Mouse (Mus musculus) kidney, embryonic 16.5 days (tissue): ENCODE data around the gene Glud1. TPM values are rescaled to one million over a fixed set of nuclear protein-coding genes. Genes with fewer than 3 reads are reported as not detected.

Experiments used
- ATAC-seq: fragments of 200-750 bp; cut with Nextera tagmentation; 2 replicates; pipeline ENCODE4 v1.8.0; 2017; ENCODE audit warnings: moderate TSS enrichment; ENCODE audit not compliant: low FRiP score, low TSS enrichment
- H3K27ac ChIP-seq: fragments of 300-500 bp; sonication (generic); 2 replicates; pipeline ENCODE4 v1.5.1; 2014; ENCODE audit warnings: low read length
- H3K27me3 ChIP-seq: fragments of 300-500 bp; sonication (generic); 2 replicates; pipeline ENCODE4 v1.6.1; 2014; ENCODE audit warnings: low read length, control low read depth, mixed read lengths; ENCODE audit not compliant: insufficient read depth
- H3K36me3 ChIP-seq: fragments of 300-500 bp; sonication (generic); 2 replicates; pipeline ENCODE4 v1.6.1; 2014; ENCODE audit warnings: low read length, control low read depth, mixed read lengths; ENCODE audit not compliant: insufficient read depth
- H3K4me1 ChIP-seq: fragments of 300-500 bp; sonication (generic); 2 replicates; pipeline ENCODE4 v1.6.1; 2014; ENCODE audit warnings: low read length, control low read depth, mixed read lengths; ENCODE audit not compliant: insufficient read depth
- H3K4me2 ChIP-seq: fragments of 300-500 bp; sonication (generic); replicated peaks from 2 replicates; pipeline ENCODE4 v1.6.1; 2014; ENCODE audit warnings: low read depth, low read length
- H3K4me3 ChIP-seq: fragments of 300-500 bp; sonication (generic); 2 replicates; pipeline ENCODE4 v1.5.1; 2014; ENCODE audit warnings: mild to moderate bottlenecking, low read length
- H3K9ac ChIP-seq: fragments of 300-500 bp; sonication (generic); replicated peaks from 2 replicates; pipeline ENCODE4 v1.6.1; 2014; ENCODE audit warnings: low read length
- H3K9me3 ChIP-seq: fragments of 300-500 bp; sonication (generic); 2 replicates; pipeline ENCODE4 v1.6.1; 2016; ENCODE audit warnings: low read length, control low read depth
- WGBS: fragments of 180-500 bp; shearing (Covaris S2); extraction: QIAGEN DNeasy Blood & Tissue Kit; methylation state at CpG from one replicate; pipeline ENCODE4 v1.1.7; 2014; 5-methylcytosine and 5-hydroxymethylcytosine counted together
- polyA plus RNA-seq: library from polyadenylated mRNA; unstranded; fragments of >200 nt; fragmentation: Nextera tagmentation; extraction: Ambion mirVana; gene quantifications from 2 replicates; pipeline ENCODE4 v1.2.1, GENCODE M21; 2015

Glud1 gene
- polyA plus RNA-seq, 1 experiment from 2014 or later = 116 TPM

DNA sequence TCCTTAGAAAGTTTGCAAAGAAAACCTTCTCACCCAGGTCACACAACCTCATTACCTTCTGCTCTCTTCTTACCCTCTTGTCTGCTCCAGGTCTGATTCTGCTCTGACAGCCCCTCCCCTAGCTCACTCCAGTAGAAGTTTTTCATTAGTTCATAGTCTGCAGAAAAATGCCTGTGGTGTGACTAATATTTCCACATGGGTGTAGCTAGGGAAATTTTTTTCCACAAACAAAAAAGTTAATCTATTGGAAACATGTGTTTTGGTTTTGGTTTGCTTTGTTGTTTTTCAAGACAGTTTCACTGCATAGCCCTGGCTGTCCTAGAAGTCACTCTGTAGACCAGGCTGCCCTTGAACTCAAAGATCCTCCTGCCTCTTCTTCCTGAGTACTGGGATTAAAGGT is 7.6 kb downstream of the Glud1 start:
- H3K4me2 ChIP-seq = no peak overlapping the region
- H3K27ac ChIP-seq = no peak overlapping the region
- no peak for ATAC-seq
- H3K9ac ChIP-seq = no peak overlapping the region
- H3K4me3 ChIP-seq = no peak overlapping the region
- no peaks in the 10 kb centered on the region for H3K27me3 ChIP-seq
- H3K4me1 ChIP-seq = peaks cover 19% of the 10 kb centered on the region
- H3K36me3 ChIP-seq = peaks cover 30% of the 10 kb centered on the region
- no peaks in the 10 kb centered on the region for H3K9me3 ChIP-seq

DNA sequence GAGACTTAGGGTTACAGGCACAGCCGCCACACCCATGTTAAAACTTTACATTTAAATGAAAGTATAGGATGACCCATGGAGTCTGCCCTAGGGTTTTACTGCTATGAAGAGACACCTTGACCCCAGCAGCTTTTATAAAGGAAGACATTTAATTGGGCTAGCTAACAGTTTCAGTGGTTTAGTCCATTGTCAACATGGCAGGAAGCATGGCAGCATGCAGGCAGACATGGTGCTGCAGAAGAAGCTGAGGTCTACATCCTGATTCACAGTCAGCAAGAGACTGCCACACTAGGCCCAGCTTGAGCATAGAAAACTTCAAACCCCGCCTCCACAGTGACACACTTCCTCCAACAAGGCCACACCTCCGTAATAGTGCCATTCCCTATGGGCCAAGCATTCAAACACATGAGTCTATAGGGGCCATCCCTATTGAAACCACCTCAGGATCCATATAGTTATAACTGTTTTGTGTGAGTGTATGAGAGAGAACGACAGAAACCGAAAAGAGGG is 13.1 kb downstream of the Glud1 start:
- no peak overlapping the region for H3K4me2 ChIP-seq
- H3K36me3 ChIP-seq = peaks cover 38% of the 10 kb centered on the region
- no peak overlapping the region for H3K27ac ChIP-seq
- 93% methylated on average over 5 of the region's 5 CpGs for WGBS
- H3K9me3 ChIP-seq = no peaks in the 10 kb centered on the region
- no peak for ATAC-seq
- no peaks in the 10 kb centered on the region for H3K27me3 ChIP-seq
- no peaks in the 10 kb centered on the region for H3K4me1 ChIP-seq
- no peak overlapping the region for H3K4me3 ChIP-seq
- H3K9ac ChIP-seq = no peak overlapping the region

DNA sequence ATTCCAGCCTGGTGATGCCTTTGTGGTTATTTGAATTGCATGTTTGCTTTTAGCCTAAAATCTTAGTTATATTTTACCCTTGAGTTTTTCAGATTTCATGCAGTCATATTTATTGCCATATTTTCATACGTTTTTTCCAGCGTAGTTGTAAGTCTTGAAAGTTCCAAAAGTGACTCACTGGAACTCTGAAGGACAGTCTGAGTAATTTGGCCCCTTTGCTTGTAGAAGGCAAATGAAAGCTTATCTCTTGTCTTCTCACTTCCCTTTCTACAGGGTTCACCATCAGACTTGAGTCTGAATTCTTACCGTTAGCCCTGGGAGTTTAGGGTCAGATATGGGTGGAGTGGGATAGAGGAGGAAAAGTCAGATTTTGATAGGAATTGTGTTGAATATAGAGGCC is 16.1 kb downstream of the Glud1 start:
- no peak overlapping the region for H3K4me2 ChIP-seq
- ATAC-seq = no peak
- WGBS = 91% methylated on average over 3 of the region's 3 CpGs
- H3K27me3 ChIP-seq = no peaks in the 10 kb centered on the region
- H3K4me1 ChIP-seq = no peaks in the 10 kb centered on the region
- H3K4me3 ChIP-seq = no peak overlapping the region
- H3K9ac ChIP-seq = no peak overlapping the region
- H3K9me3 ChIP-seq = no peaks in the 10 kb centered on the region
- peaks cover 49% of the 10 kb centered on the region for H3K36me3 ChIP-seq
- no peak overlapping the region for H3K27ac ChIP-seq

DNA sequence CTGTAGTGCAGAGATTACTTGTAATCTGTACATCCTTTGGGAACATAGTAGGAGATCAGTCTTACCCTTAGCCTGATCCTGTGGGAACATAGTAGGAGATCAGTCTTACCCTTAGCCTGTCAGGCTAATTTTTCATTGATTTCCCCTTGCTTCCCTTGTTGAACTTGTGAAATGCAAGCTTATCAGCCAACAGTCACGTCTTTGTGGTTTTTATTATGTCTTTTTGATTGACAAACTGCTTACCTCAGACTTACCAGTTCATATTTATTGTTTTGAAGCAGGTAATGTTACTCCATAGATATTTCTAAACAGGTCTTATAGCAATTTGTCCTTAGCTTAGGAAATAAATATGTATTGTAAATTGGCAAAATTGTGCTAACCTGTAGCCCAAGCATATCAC is 17.1 kb downstream of the Glud1 start:
- Histone ChIP-seq H3K27ac (no peak overlapping the region), H3K4me3 (no peak overlapping the region), H3K36me3 (peaks cover 53% of the 10 kb centered on the region), H3K4me1 (no peaks in the 10 kb centered on the region), H3K27me3 (no peaks in the 10 kb centered on the region), H3K4me2 (no peak overlapping the region), H3K9ac (no peak overlapping the region), H3K9me3 (no peaks in the 10 kb centered on the region)
- WGBS = 86% methylated on average over 1 of the region's 1 CpGs
- no peak for ATAC-seq

DNA sequence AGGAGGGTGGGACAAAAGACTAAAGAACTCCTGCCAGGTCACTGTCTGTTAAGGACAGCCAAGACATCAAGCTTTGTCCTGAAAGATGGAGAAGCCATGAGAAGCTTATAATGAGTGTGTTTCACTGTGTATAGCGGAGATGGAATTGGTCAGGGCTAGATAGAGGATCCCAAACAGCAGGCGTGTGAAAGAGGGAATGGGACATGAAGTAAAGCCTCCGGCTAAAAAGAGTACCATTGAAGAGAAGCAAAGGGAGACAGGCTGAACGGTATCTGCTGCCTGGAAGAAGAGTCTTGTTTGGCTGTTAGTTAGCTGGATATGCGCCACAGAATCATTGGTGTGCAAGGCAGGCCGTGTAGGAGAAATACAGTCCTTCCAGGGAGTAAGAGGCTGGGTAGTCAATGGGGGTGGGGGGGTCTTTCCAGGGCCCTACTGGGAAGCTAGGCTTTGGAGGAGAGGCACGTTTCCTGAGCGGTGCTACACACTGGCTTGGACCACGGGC is 20.2 kb downstream of the Glud1 start:
- WGBS = 95% methylated on average over 9 of the region's 9 CpGs
- Histone ChIP-seq H3K27ac (no peak overlapping the region), H3K9ac (no peak overlapping the region), H3K27me3 (no peaks in the 10 kb centered on the region), H3K4me3 (no peak overlapping the region), H3K36me3 (peaks cover 56% of the 10 kb centered on the region), H3K4me1 (no peaks in the 10 kb centered on the region), H3K9me3 (no peaks in the 10 kb centered on the region), H3K4me2 (no peak overlapping the region)
- no peak for ATAC-seq

DNA sequence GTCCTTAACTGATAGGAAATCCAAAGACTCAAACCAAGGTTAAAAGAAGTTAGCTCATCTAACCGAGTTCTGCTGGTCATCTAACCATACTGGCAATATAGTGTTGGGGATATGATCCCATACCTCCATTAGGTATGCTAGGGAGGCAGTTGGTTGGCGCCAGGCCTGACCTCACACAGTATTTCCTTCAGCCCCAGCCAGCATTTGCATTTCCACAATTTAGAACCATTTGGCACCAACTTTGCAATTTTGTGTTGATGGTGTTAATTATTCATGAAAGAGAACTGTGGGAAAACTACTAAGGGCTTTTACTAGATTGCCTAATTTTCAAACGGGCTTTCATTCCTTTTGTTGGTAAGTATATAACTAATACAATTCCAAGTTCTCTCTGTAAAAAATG is 21.4 kb downstream of the Glud1 start:
- Histone ChIP-seq H3K36me3 (peaks cover 68% of the 10 kb centered on the region), H3K4me3 (no peak overlapping the region), H3K9me3 (no peaks in the 10 kb centered on the region), H3K27ac (no peak overlapping the region), H3K4me1 (no peaks in the 10 kb centered on the region), H3K9ac (no peak overlapping the region), H3K27me3 (no peaks in the 10 kb centered on the region), H3K4me2 (no peak overlapping the region)
- no peak for ATAC-seq
- WGBS = 88% methylated on average over 3 of the region's 3 CpGs

DNA sequence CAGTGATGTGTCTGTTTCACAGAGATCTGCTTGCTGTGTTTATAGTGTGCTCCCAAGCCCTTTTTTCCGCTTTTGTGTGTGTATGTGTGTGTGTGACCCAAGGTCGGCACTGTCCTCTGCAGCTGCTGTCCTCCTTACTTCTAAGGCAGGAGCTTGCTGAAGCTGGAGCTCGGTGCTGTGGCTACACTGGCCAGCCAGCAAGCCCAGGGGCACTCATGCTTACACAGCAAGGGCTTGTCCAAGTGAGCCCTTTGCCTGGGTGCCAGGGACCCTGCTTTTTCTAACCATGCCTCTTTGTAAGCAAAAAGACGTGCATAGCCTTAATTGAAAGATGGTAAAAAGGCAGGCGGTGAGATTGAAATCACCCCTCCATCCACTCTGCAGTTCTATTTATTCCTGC is 21.9 kb downstream of the Glud1 start:
- no peak for ATAC-seq
- WGBS = 86% methylated on average over 5 of the region's 5 CpGs
- Histone ChIP-seq H3K27me3 (no peaks in the 10 kb centered on the region), H3K9ac (no peak overlapping the region), H3K4me2 (no peak overlapping the region), H3K27ac (no peak overlapping the region), H3K9me3 (no peaks in the 10 kb centered on the region), H3K4me3 (no peak overlapping the region), H3K4me1 (no peaks in the 10 kb centered on the region), H3K36me3 (peaks cover 73% of the 10 kb centered on the region)

DNA sequence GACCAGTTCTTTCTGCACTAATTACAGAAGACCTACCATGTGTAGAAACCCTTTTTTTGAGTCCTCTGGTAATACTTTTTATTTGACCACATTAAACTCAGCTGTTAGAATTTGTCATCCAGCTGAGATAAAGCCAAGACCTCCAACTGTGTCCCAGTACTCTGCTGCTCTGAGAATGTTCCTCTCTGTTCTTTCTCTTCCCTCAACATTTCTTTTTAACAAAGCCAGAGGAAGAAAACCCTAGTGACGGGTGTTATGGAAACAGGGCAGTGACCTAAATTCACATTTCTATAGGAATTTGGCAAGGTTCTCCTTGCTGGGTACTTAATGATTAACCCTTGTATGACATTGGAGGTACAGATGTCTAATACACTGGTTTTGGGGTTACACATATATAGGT is 28.9 kb downstream of the Glud1 start:
- Histone ChIP-seq H3K36me3 (peaks cover 76% of the 10 kb centered on the region), H3K9ac (no peak overlapping the region), H3K4me2 (no peak overlapping the region), H3K27me3 (no peaks in the 10 kb centered on the region), H3K9me3 (no peaks in the 10 kb centered on the region), H3K4me3 (no peak overlapping the region), H3K4me1 (no peaks in the 10 kb centered on the region), H3K27ac (no peak overlapping the region)
- 89% methylated on average over 1 of the region's 1 CpGs for WGBS
- ATAC-seq = no peak

DNA sequence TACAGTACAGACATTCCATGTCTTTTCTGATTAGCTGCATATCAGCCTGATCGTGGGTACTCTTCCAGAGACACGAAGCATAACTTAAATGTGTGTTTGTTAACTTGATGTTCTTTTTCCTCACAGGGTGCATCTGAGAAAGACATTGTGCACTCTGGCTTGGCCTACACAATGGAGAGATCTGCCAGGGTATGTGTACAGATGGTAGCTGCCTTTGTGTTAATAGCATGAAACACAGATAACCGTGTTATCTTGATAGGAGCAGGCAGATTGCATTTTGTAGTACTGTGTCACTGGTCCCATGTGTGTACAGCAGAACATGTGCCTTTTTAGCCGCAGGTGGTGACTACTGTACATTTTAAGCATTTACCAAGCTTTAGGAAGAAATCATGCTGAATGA is 31.5 kb downstream of the Glud1 start:
- Histone ChIP-seq H3K4me1 (no peaks in the 10 kb centered on the region), H3K9ac (no peak overlapping the region), H3K4me2 (no peak overlapping the region), H3K36me3 (peaks cover 51% of the 10 kb centered on the region), H3K4me3 (no peak overlapping the region), H3K27ac (no peak overlapping the region), H3K9me3 (no peaks in the 10 kb centered on the region), H3K27me3 (no peaks in the 10 kb centered on the region)
- ATAC-seq = no peak
- 94% methylated on average over 4 of the region's 4 CpGs for WGBS

DNA sequence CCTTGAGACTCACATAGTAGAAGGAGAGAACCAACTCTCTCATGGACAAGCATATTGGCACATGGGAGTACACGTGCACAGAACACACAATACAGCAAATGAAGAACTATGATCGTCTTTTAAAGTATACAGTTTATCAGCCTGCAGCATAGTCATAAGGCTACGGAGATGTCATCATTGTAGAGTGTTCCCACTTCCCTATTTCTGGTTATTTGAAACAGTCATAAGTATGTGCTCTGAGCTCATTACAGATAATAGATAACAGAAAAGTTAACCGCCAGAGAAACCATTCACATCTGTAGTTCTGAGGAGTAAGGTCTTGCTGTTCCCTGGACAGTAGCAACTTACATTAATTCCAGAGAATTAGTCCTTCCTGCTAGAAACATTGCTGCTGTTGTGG is 32.6 kb downstream of the Glud1 start:
- Histone ChIP-seq H3K4me2 (no peak overlapping the region), H3K27me3 (no peaks in the 10 kb centered on the region), H3K36me3 (peaks cover 42% of the 10 kb centered on the region), H3K9me3 (no peaks in the 10 kb centered on the region), H3K4me1 (no peaks in the 10 kb centered on the region), H3K9ac (no peak overlapping the region), H3K4me3 (no peak overlapping the region), H3K27ac (no peak overlapping the region)
- 89% methylated on average over 4 of the region's 4 CpGs for WGBS
- no peak for ATAC-seq
